Mouse (Mus musculus) heart, postnatal 36 days (tissue): Measurements from ENCODE around the gene Cep128. TPM values are rescaled to one million over a fixed set of nuclear protein-coding genes. Genes with fewer than 3 reads are reported as not detected.

Experiments
- DNase-seq, 2 experiments: peaks; one replicate each; pipeline ENCODE4 v3.0.0; 2021 to 2022
- intact Hi-C: fragments of 180-260 bp; cut with DNase I; formaldehyde crosslinking; loops from one replicate; pipeline ENCODE4 v1.15.1; 2025
- total RNA-seq, 2 experiments: library from RNA; stranded (reverse); gene quantifications; 2 replicates each; pipeline ENCODE4 v1.2.3; 2021

The Cep128 gene
- total RNA-seq, 2 experiments from 2014 or later, result 10.3 to 10.9 TPM

GRCm38 (mm10) chr12:91066286-91067082 lies 317.7 kb downstream of the Cep128 start:
- intact Hi-C loops, result no loop called here
- no peak for DNase-seq

- DNase-seq, result no peak
- intact Hi-C loops, result no loop called here
These were observed 318.8 kb downstream of the Cep128 start for GRCm38 (mm10) chr12:91065423-91065822.

GRCm38 (mm10) chr12:91064368-91064999 lies 319.7 kb downstream of the Cep128 start:
- no peak for DNase-seq
- intact Hi-C loops, result no loop called here

DNA sequence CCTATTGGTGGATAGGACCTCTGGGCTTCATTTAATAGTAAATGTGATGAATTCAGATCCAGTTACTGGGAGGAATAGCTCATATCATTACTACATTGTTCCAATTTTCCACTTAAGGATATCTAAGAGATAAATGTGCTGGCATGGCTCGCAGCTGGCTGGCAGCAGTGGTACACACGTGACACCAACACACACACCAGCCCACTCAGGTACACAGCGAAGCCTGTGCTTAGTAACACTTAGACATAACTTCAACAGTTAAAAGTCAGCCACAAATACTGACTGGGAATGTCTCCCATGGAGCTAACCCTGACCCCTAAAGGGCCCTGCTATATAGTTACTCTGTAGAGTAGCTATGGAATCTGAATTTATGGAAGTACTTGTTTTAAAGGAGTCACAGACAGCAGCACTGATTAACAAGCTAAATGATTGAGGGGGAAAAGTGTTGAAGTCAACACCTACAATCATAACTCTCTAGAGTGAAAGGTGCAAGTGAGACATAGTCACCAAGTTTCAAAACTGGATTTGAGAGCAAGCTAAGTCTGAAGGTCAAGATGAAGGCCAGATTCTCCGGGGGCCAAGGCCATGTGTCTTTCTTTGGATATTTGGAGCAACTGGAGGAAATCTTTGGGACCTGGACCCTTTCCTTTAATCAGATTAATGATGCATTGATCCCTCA lies 320.7 kb downstream of the Cep128 start:
- intact Hi-C loops, result no loop called here
- DNase-seq, result peak; percentile 21 to 24

DNA sequence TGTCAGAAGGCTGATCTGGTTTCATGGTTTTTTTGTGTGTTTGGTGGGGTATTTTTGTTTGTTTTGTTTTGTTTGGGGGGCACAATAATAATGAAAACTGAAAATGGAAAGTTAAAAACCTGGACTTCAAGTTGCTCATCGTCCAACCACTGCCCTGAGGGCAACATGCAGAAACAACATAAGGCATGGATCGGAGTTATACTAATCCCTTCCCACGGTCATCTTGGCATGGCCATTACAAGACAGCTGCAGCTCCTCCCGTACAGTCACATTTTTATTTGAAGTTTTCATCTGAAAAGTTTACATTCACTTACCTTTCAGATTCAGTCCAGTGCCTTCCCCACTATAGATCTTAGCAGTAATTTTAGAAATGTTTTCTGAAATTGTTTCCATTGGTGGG lies 321.5 kb downstream of the Cep128 start:
- intact Hi-C loops, result no loop called here
- DNase-seq, result no peak

- DNase-seq, result no peak
- intact Hi-C loops, result no loop called here
These were observed 324.4 kb downstream of the Cep128 start for GRCm38 (mm10) chr12:91059704-91060318.

DNA sequence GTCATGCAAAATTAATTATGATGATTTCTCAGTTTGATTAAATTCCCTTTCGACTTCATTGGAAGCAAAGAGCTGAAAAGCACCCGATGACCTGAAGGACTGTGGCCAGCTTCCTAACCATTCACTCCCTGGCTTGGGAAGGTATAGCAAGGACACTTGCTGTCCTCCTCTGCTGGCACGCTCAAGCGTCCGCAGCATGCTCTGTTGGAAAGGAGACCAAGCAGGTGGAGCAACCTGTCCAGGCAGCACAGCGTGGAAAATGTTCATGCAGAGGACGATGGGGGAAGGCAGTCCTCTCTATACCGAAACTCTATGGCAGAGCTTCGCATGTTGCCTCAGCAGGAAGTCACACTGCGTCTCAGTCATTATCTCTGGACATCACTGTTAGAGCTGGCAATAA lies 327.3 kb downstream of the Cep128 start:
- DNase-seq, result no peak
- intact Hi-C loops, result no loop called here

- no peak for DNase-seq
- intact Hi-C loops, result no loop called here
These were observed 331.9 kb downstream of the Cep128 start for GRCm38 (mm10) chr12:91052301-91052700.

- no peak for DNase-seq
- intact Hi-C loops, result no loop called here
These were observed 333.4 kb downstream of the Cep128 start for GRCm38 (mm10) chr12:91050593-91051325.

DNA sequence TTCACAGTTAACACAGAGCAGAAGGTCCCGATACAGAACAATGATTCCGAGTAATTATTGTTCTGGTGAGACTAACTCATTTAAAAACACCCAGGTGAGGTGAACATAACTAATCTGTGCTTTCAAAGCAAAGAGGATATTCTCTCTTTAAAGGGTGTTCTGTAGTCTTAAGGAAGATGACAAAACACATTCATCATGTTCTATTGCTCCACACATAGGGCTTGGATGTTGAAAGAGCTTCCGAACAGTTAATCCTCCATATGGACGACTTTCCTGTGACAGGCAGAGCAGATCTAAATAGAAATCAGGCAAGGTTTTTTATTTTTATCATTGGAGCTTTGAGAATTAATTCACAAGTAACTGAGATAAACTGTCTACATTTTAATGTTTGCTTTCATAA lies 342.8 kb downstream of the Cep128 start:
- DNase-seq, result no peak
- intact Hi-C loops, result no loop called here

GRCm38 (mm10) chr12:91040267-91040905 lies 343.8 kb downstream of the Cep128 start:
- intact Hi-C loops, result no loop called here
- DNase-seq, result peak in 1 of 2 experiments; percentile 15

- intact Hi-C loops, result no loop called here
- no peak for DNase-seq
These were observed 355.1 kb downstream of the Cep128 start for GRCm38 (mm10) chr12:91029116-91029515.

DNA sequence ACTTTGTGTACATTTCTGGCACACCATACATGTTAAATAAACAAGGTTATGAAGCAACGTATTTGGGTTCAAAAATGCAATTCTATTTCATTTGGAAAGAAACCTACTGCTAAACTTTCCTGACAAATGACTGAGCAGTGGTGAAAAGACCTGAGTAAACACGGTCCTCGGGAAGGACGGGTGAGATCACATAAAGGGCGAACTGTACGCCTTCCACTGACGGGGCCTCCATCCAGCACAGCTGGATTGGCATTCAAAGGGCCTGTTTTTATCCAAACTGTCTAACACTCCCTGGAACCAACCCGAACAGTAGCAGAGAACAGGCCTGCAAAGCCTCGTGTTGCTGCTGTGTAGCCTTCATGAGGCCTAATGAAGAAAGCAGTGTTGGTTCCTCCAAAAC lies 356.5 kb downstream of the Cep128 start:
- intact Hi-C loops, result no loop called here
- peak; percentile 5 to 6 for DNase-seq

- intact Hi-C loops, result no loop called here
These were observed 357.1 kb downstream of the Cep128 start for GRCm38 (mm10) chr12:91027100-91027499.

GRCm38 (mm10) chr12:91015075-91015474 lies 369.1 kb downstream of the Cep128 start:
- intact Hi-C loops, result no loop called here
- DNase-seq, result no peak

More at GRCm38 (mm10) chr12:91027100-91027499, 357.1 kb downstream of the Cep128 start:
- DNase-seq, result no peak

- intact Hi-C loops, result no loop called here
- DNase-seq, result no peak
These were observed 371.2 kb downstream of the Cep128 start for GRCm38 (mm10) chr12:91013043-91013442.

GRCm38 (mm10) chr12:91012184-91012583 lies 372.0 kb downstream of the Cep128 start:
- intact Hi-C loops, result no loop called here

DNA sequence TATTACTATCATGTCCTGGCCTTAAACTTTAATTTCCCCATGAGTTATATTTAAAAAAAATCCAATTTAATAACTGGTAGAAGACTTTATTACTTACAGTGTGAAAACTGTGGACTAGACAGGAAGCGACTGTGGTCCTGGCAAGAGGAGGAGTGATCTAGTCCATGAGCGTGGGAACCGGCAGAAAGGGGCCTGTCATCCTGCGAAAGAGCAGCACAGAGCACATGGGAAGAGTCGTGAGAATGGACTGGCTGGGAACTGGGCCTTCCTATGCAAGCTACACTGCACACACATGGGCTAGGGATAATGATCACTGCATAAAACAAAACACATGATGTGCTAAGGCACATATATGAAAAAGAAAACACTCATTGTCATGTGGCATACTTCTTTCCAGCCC lies 375.5 kb downstream of the Cep128 start:
- intact Hi-C loops, result no loop called here
- no peak for DNase-seq

More at GRCm38 (mm10) chr12:91012184-91012583, 372.0 kb downstream of the Cep128 start:
- no peak for DNase-seq

DNA sequence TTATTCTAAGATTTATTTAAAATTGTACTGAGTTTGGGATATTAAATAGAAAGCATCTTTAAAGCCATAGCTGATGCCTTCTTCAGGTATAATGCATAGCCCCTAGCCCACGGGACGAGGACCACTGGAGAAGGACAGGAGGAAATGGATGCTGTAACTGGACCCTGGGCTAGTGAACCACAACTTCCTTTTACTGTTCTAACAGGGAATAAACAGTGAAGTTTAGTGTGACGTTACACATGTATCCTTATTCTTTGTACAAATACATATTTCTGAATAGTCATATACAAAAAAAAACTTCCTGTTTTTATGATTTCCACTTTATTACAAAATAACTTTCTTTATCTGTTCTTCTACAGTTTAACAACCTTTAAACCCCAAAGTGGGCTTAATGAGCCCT lies 376.0 kb downstream of the Cep128 start:
- no peak for DNase-seq
- intact Hi-C loops, result no loop called here

- no peak for DNase-seq
- intact Hi-C loops, result no loop called here
These were observed 386.7 kb downstream of the Cep128 start for GRCm38 (mm10) chr12:90997539-90997938.
